In genomic region chr2:181239261-181239660, GRCm38 (mm10) we compare ENCODE assay signal across 29 mouse cellular contexts. TPM values are rescaled to one million over a fixed set of nuclear protein-coding genes. Genes with fewer than 3 reads are reported as not detected.
A peak's percentile ranks its signal among the peaks of the same experiment; 100 is the strongest.
DNase-seq lines count a peak whose midpoint lies in the region; ATAC-seq and TF ChIP-seq lines count a peak whose summit lies in the region.
"Had no signal": no experiment of that assay in that cellular context is flagged by ENCODE, and none has a peak within 500 bp of the region (broad histone marks: within the 10 kb centered on the region; RNA-seq: fewer than 3 reads in every experiment).

No protein-coding gene starts in this region.

- no peak overlapping the region for H3K9ac ChIP-seq in heart, postnatal 0 days (replicated peaks; ENCODE audit: low read depth, low read length)
- no peak overlapping the region for H3K9ac ChIP-seq in liver, embryonic 13.5 days
- no peak overlapping the region for H3K9ac ChIP-seq in liver, embryonic 11.5 days (ENCODE audit: low read depth, low read length)
- H3K9ac ChIP-seq in CH12.LX (ENCODE audit: insufficient read depth, low read depth): peak overlapping the region; percentile 43
- H3K9ac ChIP-seq in hindbrain, embryonic 13.5 days: no peak overlapping the region
- H3K9ac ChIP-seq: embryonic facial prominence, embryonic 12.5 days; forebrain, postnatal 0 days; hindbrain, embryonic 12.5 days; kidney, embryonic 15.5 days; liver, embryonic 14.5 days; neural tube, embryonic 15.5 days had no signal

- dilution Hi-C loops in CH12.LX (cut with MboI; ENCODE audit: extremely low pct_ligation_motif_present, extremely low pct_unique_long_range_greater_than_20kb, low sequenced_read_pairs): no loop called here

- no peak overlapping the region for H3K4me3 ChIP-seq in heart, postnatal 0 days (ENCODE audit: low read depth, low read length)
- H3K4me3 ChIP-seq in liver, embryonic 13.5 days (replicated peaks): no peak overlapping the region
- no peak overlapping the region for H3K4me3 ChIP-seq in liver, embryonic 11.5 days (ENCODE audit: low read depth, low read length)
- H3K4me3 ChIP-seq in CH12.LX (replicated peaks in 1 of 3; ENCODE audit: low read depth in 2 of 3, low read length in 2 of 3, poor library complexity in 1 of 3): peak overlapping the region in 2 of 3 experiments; percentile 20 to 42
- H3K4me3 ChIP-seq in hindbrain, embryonic 13.5 days: no peak overlapping the region
- H3K4me3 ChIP-seq: embryonic facial prominence, embryonic 12.5 days; heart, embryonic 10.5 days; hindbrain, embryonic 12.5 days; kidney, embryonic 15.5 days; left cerebral cortex, adult 2 months; neural tube, embryonic 15.5 days had no signal

- no peak for TF ChIP-seq POLR2A in CH12.LX (IDR thresholded peaks at IDR 0.05; ENCODE audit: low read depth, low read length)

- no peak for ATAC-seq in heart, postnatal 0 days (ENCODE audit: insufficient read depth, low read depth)
- no peak for ATAC-seq in liver, embryonic 13.5 days (ENCODE audit: low read depth)
- ATAC-seq in liver, embryonic 11.5 days (replicated peaks; ENCODE audit: low FRiP score): no peak
- no peak for ATAC-seq in hindbrain, embryonic 13.5 days (ENCODE audit: low FRiP score)
- ATAC-seq: forebrain, postnatal 0 days; inflammation-experienced regulatory T-cells, adult 6 months; midbrain, embryonic 16.5 days; Patski had no signal

- 85% methylated on average over 9 of the region's 9 CpGs for WGBS in heart, postnatal 0 days
- 92% methylated on average over 9 of the region's 9 CpGs for WGBS in liver, embryonic 13.5 days (ENCODE audit: insufficient replicate concordance)
- WGBS in liver, embryonic 11.5 days: 90% methylated on average over 9 of the region's 9 CpGs
- WGBS in hindbrain, embryonic 13.5 days: 92% methylated on average over 9 of the region's 9 CpGs

- H3K27me3 ChIP-seq in heart, postnatal 0 days (ENCODE audit: control insufficient read depth, insufficient read depth, low read length): no peaks in the 10 kb centered on the region
- H3K27me3 ChIP-seq in liver, embryonic 13.5 days: no peaks in the 10 kb centered on the region
- no peaks in the 10 kb centered on the region for H3K27me3 ChIP-seq in liver, embryonic 11.5 days (replicated peaks; ENCODE audit: control insufficient read depth, insufficient read depth, low read length)
- H3K27me3 ChIP-seq in CH12.LX (replicated peaks): no peaks in the 10 kb centered on the region
- 0 out of 2 replicates have a peak, but pooled peaks cover 7% of the 10 kb centered on the region for H3K27me3 ChIP-seq in hindbrain, embryonic 13.5 days
- H3K27me3 ChIP-seq: embryonic facial prominence, embryonic 12.5 days; hindbrain, embryonic 12.5 days; kidney, embryonic 15.5 days; neural tube, embryonic 15.5 days; Patski had no signal

- H3K9me3 ChIP-seq in heart, postnatal 0 days (replicated peaks; ENCODE audit: control insufficient read depth, low read length): no peaks in the 10 kb centered on the region
- no peaks in the 10 kb centered on the region for H3K9me3 ChIP-seq in liver, embryonic 13.5 days (replicated peaks)
- no peaks in the 10 kb centered on the region for H3K9me3 ChIP-seq in liver, embryonic 11.5 days (ENCODE audit: control insufficient read depth, low read length)
- no peaks in the 10 kb centered on the region for H3K9me3 ChIP-seq in CH12.LX (replicated peaks; ENCODE audit: low read length)
- H3K9me3 ChIP-seq in hindbrain, embryonic 13.5 days: no peaks in the 10 kb centered on the region
- H3K9me3 ChIP-seq: embryonic facial prominence, embryonic 12.5 days; G1E; heart, embryonic 10.5 days; hindbrain, embryonic 12.5 days; kidney, embryonic 15.5 days; neural tube, embryonic 15.5 days had no signal

- TF ChIP-seq CTCF in heart, postnatal 0 days (IDR thresholded peaks at IDR 0.05; ENCODE audit: low read depth): no peak
- no peak for TF ChIP-seq CTCF in CH12.LX (conservative IDR thresholded peaks at IDR 0.05 in 1 of 2, IDR thresholded peaks at IDR 0.05 in 1 of 2; ENCODE audit: low read depth in 2 of 2, low read length in 2 of 2)

- TF ChIP-seq RAD21 in CH12.LX (IDR thresholded peaks at IDR 0.05; ENCODE audit: low read depth, low read length): no peak

- peaks cover 8% of the 10 kb centered on the region for H3K79me2 ChIP-seq in CH12.LX (replicated peaks; ENCODE audit: control insufficient read depth, extremely low read depth, insufficient read depth, poor library complexity, severe bottlenecking)

- H3K4me1 ChIP-seq in heart, postnatal 0 days (ENCODE audit: control insufficient read depth, insufficient read depth): 0 out of 2 replicates have a peak, but pooled peaks cover 9% of the 10 kb centered on the region
- H3K4me1 ChIP-seq in liver, embryonic 13.5 days (replicated peaks): peaks cover 36% of the 10 kb centered on the region
- H3K4me1 ChIP-seq in liver, embryonic 11.5 days (replicated peaks; ENCODE audit: control insufficient read depth, insufficient read depth, low read length): peaks cover 9% of the 10 kb centered on the region
- H3K4me1 ChIP-seq in CH12.LX (ENCODE audit: control insufficient read depth in 1 of 2, insufficient read depth in 2 of 2): peaks cover 39 to 63% of the 10 kb centered on the region in 2 experiments
- H3K4me1 ChIP-seq in hindbrain, embryonic 13.5 days (replicated peaks): 0 out of 2 replicates have a peak, but pooled peaks cover 5% of the 10 kb centered on the region
- H3K4me1 ChIP-seq: neural tube, embryonic 15.5 days had no signal

- H3K27ac ChIP-seq in heart, postnatal 0 days (ENCODE audit: low read depth): no peak overlapping the region
- H3K27ac ChIP-seq in liver, embryonic 13.5 days: no peak overlapping the region
- H3K27ac ChIP-seq in liver, embryonic 11.5 days (ENCODE audit: low read depth, low read length): no peak overlapping the region
- peak overlapping the region; percentile 26; the same call in 1 of the 2 replicates for H3K27ac ChIP-seq in CH12.LX (ENCODE audit: insufficient read depth, low read depth)
- H3K27ac ChIP-seq in hindbrain, embryonic 13.5 days: no peak overlapping the region
- H3K27ac ChIP-seq: embryonic facial prominence, embryonic 12.5 days; heart, embryonic 10.5 days; hindbrain, embryonic 12.5 days; kidney, embryonic 15.5 days; left cerebral cortex, adult 2 months; liver, embryonic 14.5 days; neural tube, embryonic 15.5 days had no signal

- no peak for TF ChIP-seq EP300 in heart, postnatal 0 days (IDR thresholded peaks at IDR 0.05; ENCODE audit: low read depth)
- TF ChIP-seq EP300 in CH12.LX (IDR thresholded peaks at IDR 0.05; ENCODE audit: low read length): no peak

- H3K36me3 ChIP-seq in heart, postnatal 0 days (replicated peaks; ENCODE audit: control insufficient read depth, insufficient read depth, low read length): peaks cover 34% of the 10 kb centered on the region
- peaks cover 50% of the 10 kb centered on the region for H3K36me3 ChIP-seq in liver, embryonic 13.5 days
- no peaks in the 10 kb centered on the region for H3K36me3 ChIP-seq in liver, embryonic 11.5 days (ENCODE audit: control insufficient read depth, insufficient read depth, low read length)
- H3K36me3 ChIP-seq in CH12.LX (replicated peaks in 1 of 2; ENCODE audit: control insufficient read depth in 1 of 2, insufficient read depth in 1 of 2, low read length in 1 of 2): peaks cover 53 to 64% of the 10 kb centered on the region in 2 experiments
- no peaks in the 10 kb centered on the region for H3K36me3 ChIP-seq in hindbrain, embryonic 13.5 days
- H3K36me3 ChIP-seq: embryonic facial prominence, embryonic 12.5 days; hindbrain, embryonic 12.5 days; neural tube, embryonic 15.5 days had no signal

- H3K4me2 ChIP-seq in heart, postnatal 0 days (ENCODE audit: low read depth, low read length): peak overlapping the region; percentile 65
- H3K4me2 ChIP-seq in liver, embryonic 13.5 days: 0 out of 2 replicates have a peak overlapping the region, but pooled peaks have one; percentile 12
- H3K4me2 ChIP-seq in liver, embryonic 11.5 days: no peak overlapping the region
- peak overlapping the region; percentile 92 for H3K4me2 ChIP-seq in CH12.LX (ENCODE audit: insufficient read depth, low read depth, poor library complexity, severe bottlenecking)
- no peak overlapping the region for H3K4me2 ChIP-seq in hindbrain, embryonic 13.5 days
- H3K4me2 ChIP-seq: embryonic facial prominence, embryonic 12.5 days; hindbrain, embryonic 12.5 days; kidney, embryonic 15.5 days; neural tube, embryonic 15.5 days had no signal

- in situ Hi-C loops in CH12.LX (cut with MboI; ENCODE audit: low pct_ligation_motif_present, low pct_unique_long_range_greater_than_20kb, low sequenced_read_pairs): no loop called here

- DNase-seq in heart, postnatal 0 days (ENCODE audit: low spot score): no peak
- no peak for DNase-seq in heart, adult 8-10 months (ENCODE audit: low spot score)
- DNase-seq in liver, embryonic 13.5 days: no peak
- no peak for DNase-seq in liver, embryonic 11.5 days (ENCODE audit: low spot score)
- no peak for DNase-seq in CH12.LX (ENCODE audit: extremely low read depth)
- peak; percentile 41 for DNase-seq in induced T-regulatory cell, adult 2 months (ENCODE audit: low read depth)
- DNase-seq in ovary, adult 18-20 months (ENCODE audit: low spot score): no peak
- DNase-seq: adrenal gland, postnatal 36 days; cerebellum, adult 11-12 months; cerebellum, postnatal 14 days; forebrain, postnatal 0 days; gastrocnemius, postnatal 36 days; heart, postnatal 14 days; layer of hippocampus, adult 9-11 months had no signal

RNA-seq across cellular contexts. Expression of gene Helz2, which starts 2.6 kb away (rescaled TPM):
- total RNA-seq in heart, postnatal 0 days (2014; rRNA removed; ENCODE audit: low replicate concordance): 19.4 and 23.5 TPM in 2 replicates
- 0.74 and 0.90 TPM in 2 replicates for polyA plus RNA-seq in heart, postnatal 0 days (2015; fragmentation: Nextera tagmentation; extraction: Ambion mirVana)
- total RNA-seq in heart, adult 8-10 months (2022): 1 to 10 TPM; 7.9 to 9.5 (median 9.0) TPM
- 1.3 and 1.5 TPM in 2 replicates for polyA plus RNA-seq in liver, embryonic 13.5 days (2015; fragmentation: Nextera tagmentation; extraction: Ambion mirVana)
- 2.4 and 2.6 TPM in 2 replicates for polyA plus RNA-seq in liver, embryonic 11.5 days (2014; fragmentation: Nextera tagmentation; extraction: Ambion mirVana)
- total RNA-seq in CH12.LX (2012; rRNA removed) (14.8 and 18.3 TPM in 2 replicates), CH12.LX (2014; rRNA removed) (4.8 and 5.6 TPM in 2 replicates)
- 16.0 and 18.0 TPM in 2 replicates for polyA plus RNA-seq in CH12.LX (2012; ENCODE audit: insufficient read length, low read depth)
- 0.38 and 0.48 TPM in 2 replicates for polyA plus RNA-seq in hindbrain, embryonic 13.5 days (2015; fragmentation: Nextera tagmentation; extraction: Ambion mirVana)

RNA-seq across cellular contexts. Expression of gene Fndc11, which starts 19.4 kb away (rescaled TPM):
- not detected in 2 replicates for total RNA-seq in heart, postnatal 0 days (2014; rRNA removed; ENCODE audit: low replicate concordance)
- not detected in 2 replicates for polyA plus RNA-seq in heart, postnatal 0 days (2015; fragmentation: Nextera tagmentation; extraction: Ambion mirVana)
- total RNA-seq in heart, adult 8-10 months (2022): not detected
- 0.15 TPM in 1 of 2 replicates, not detected in the other for polyA plus RNA-seq in liver, embryonic 13.5 days (2015; fragmentation: Nextera tagmentation; extraction: Ambion mirVana)
- 0.34 TPM in 1 of 2 replicates, not detected in the other for polyA plus RNA-seq in liver, embryonic 11.5 days (2014; fragmentation: Nextera tagmentation; extraction: Ambion mirVana)
- total RNA-seq in CH12.LX (2012; rRNA removed) (0.25 and 0.59 TPM in 2 replicates), CH12.LX (2014; rRNA removed) (not detected in 2 replicates)
- not detected in 2 replicates for polyA plus RNA-seq in CH12.LX (2012; ENCODE audit: insufficient read length, low read depth)
- 0.19 TPM in 1 of 2 replicates, not detected in the other for polyA plus RNA-seq in hindbrain, embryonic 13.5 days (2015; fragmentation: Nextera tagmentation; extraction: Ambion mirVana)
- total RNA-seq: adrenal gland, postnatal 36 days; forebrain, postnatal 0 days; G1E; gastrocnemius, postnatal 36 days; left cerebral cortex, adult 2 months; left cerebral cortex, postnatal 36 days had no signal
- polyA plus RNA-seq: forebrain, embryonic 11.5 days; G1E; heart, embryonic 10.5 days; Patski had no signal

RNA-seq across cellular contexts. Expression of gene Srms, which starts 26.3 kb away (rescaled TPM):
- total RNA-seq in heart, postnatal 0 days (2014; rRNA removed; ENCODE audit: low replicate concordance): 0.04 TPM in 1 of 2 replicates, not detected in the other
- 0.08 and 0.10 TPM in 2 replicates for polyA plus RNA-seq in heart, postnatal 0 days (2015; fragmentation: Nextera tagmentation; extraction: Ambion mirVana)
- total RNA-seq in heart, adult 8-10 months (2022): under 1 TPM; 0.30 to 0.46 (median 0.38) TPM
- 0.08 and 0.12 TPM in 2 replicates for polyA plus RNA-seq in liver, embryonic 13.5 days (2015; fragmentation: Nextera tagmentation; extraction: Ambion mirVana)
- 0.23 TPM in 1 of 2 replicates, not detected in the other for polyA plus RNA-seq in liver, embryonic 11.5 days (2014; fragmentation: Nextera tagmentation; extraction: Ambion mirVana)
- total RNA-seq in CH12.LX (2012; rRNA removed) (0.08 and 0.17 TPM in 2 replicates), CH12.LX (2014; rRNA removed) (0.13 and 0.14 TPM in 2 replicates)
- polyA plus RNA-seq in CH12.LX (2012; ENCODE audit: insufficient read length, low read depth): 0.41 TPM in 1 of 2 replicates, not detected in the other
- 0.19 and 0.25 TPM in 2 replicates for polyA plus RNA-seq in hindbrain, embryonic 13.5 days (2015; fragmentation: Nextera tagmentation; extraction: Ambion mirVana)
- polyA plus RNA-seq: G1E, Patski had no signal

RNA-seq across cellular contexts. Expression of gene Ptk6, which starts 36.7 kb away (rescaled TPM):
- total RNA-seq in heart, postnatal 0 days (2014; rRNA removed; ENCODE audit: low replicate concordance): not detected in 2 replicates
- polyA plus RNA-seq in heart, postnatal 0 days (2015; fragmentation: Nextera tagmentation; extraction: Ambion mirVana): not detected in 2 replicates
- not detected for total RNA-seq in heart, adult 8-10 months (2022)
- 0.02 and 0.03 TPM in 2 replicates for polyA plus RNA-seq in liver, embryonic 13.5 days (2015; fragmentation: Nextera tagmentation; extraction: Ambion mirVana)
- polyA plus RNA-seq in liver, embryonic 11.5 days (2014; fragmentation: Nextera tagmentation; extraction: Ambion mirVana): not detected in 2 replicates
- total RNA-seq in CH12.LX (2012; rRNA removed) (0.04 and 0.17 TPM in 2 replicates), CH12.LX (2014; rRNA removed) (0.05 TPM in 1 of 2 replicates, not detected in the other)
- 0.07 and 0.09 TPM in 2 replicates for polyA plus RNA-seq in CH12.LX (2012; ENCODE audit: insufficient read length, low read depth)
- polyA plus RNA-seq in hindbrain, embryonic 13.5 days (2015; fragmentation: Nextera tagmentation; extraction: Ambion mirVana): not detected in 2 replicates
- total RNA-seq: adrenal gland, adult 18-20 months; adrenal gland, postnatal 36 days; forebrain, postnatal 0 days; gastrocnemius, postnatal 36 days; heart, postnatal 14 days; left cerebral cortex, postnatal 36 days had no signal
- polyA plus RNA-seq: embryonic facial prominence, embryonic 12.5 days; forebrain, embryonic 11.5 days; forebrain, postnatal 0 days; G1E; heart, embryonic 10.5 days; hindbrain, embryonic 12.5 days; kidney, embryonic 15.5 days; midbrain, embryonic 16.5 days; neural tube, embryonic 15.5 days; Patski had no signal

RNA-seq across cellular contexts. Expression of gene Gmeb2, which starts 48.6 kb away (rescaled TPM):
- total RNA-seq in heart, postnatal 0 days (2014; rRNA removed; ENCODE audit: low replicate concordance): 13.4 and 13.5 TPM in 2 replicates
- polyA plus RNA-seq in heart, postnatal 0 days (2015; fragmentation: Nextera tagmentation; extraction: Ambion mirVana): 4.5 and 4.6 TPM in 2 replicates
- total RNA-seq in heart, adult 8-10 months (2022): 1 to 10 TPM; 6.9 to 8.8 (median 7.7) TPM
- polyA plus RNA-seq in liver, embryonic 13.5 days (2015; fragmentation: Nextera tagmentation; extraction: Ambion mirVana): 8.1 and 9.3 TPM in 2 replicates
- 14.7 and 16.4 TPM in 2 replicates for polyA plus RNA-seq in liver, embryonic 11.5 days (2014; fragmentation: Nextera tagmentation; extraction: Ambion mirVana)
- total RNA-seq in CH12.LX (2012; rRNA removed) (14.2 and 17.3 TPM in 2 replicates), CH12.LX (2014; rRNA removed) (11.1 and 11.6 TPM in 2 replicates)
- polyA plus RNA-seq in CH12.LX (2012; ENCODE audit: insufficient read length, low read depth): 20.4 and 20.7 TPM in 2 replicates
- 17.2 and 17.8 TPM in 2 replicates for polyA plus RNA-seq in hindbrain, embryonic 13.5 days (2015; fragmentation: Nextera tagmentation; extraction: Ambion mirVana)

Comparison
In these comparisons a context has a peak if more than half of its experiments do, and no peak if none do; other contexts are left out.
1. H3K4me2 ChIP-seq: peak in heart, postnatal 0 days (single experiment), liver, embryonic 13.5 days (single experiment) and CH12.LX (single experiment); none in liver, embryonic 11.5 days (single experiment) and hindbrain, embryonic 13.5 days (single experiment).
2. H3K4me3 ChIP-seq: peak in CH12.LX (2 of 3); none in heart, postnatal 0 days (single experiment), liver, embryonic 13.5 days (single experiment), liver, embryonic 11.5 days (single experiment) and hindbrain, embryonic 13.5 days (single experiment).